Mouse (Mus musculus) embryonic fibroblast, embryonic 13.5 days (primary cell): Measurements from ENCODE around the gene Kcnh3.

Source experiments
- CTCF ChIP-seq: IDR thresholded peaks from 2 replicates; pipeline ENCODE4 v1.5.1; 2011; ENCODE audit warnings: mild to moderate bottlenecking, control low read depth, low read length, moderate library complexity, borderline replicate concordance; ENCODE audit not compliant: insufficient read depth
- POLR2A ChIP-seq: IDR thresholded peaks from 2 replicates; pipeline ENCODE4 v1.6.1; 2011; ENCODE audit warnings: low read depth, mild to moderate bottlenecking, control low read depth, low read length, moderate library complexity

- TF ChIP-seq CTCF: no peak
- peak; percentile 56; the same call in 1 of the 2 replicates for TF ChIP-seq POLR2A
These were observed 27.9 kb downstream of the Kcnh3 start for GRCm38 (mm10) chr15:99252381-99253174.
